Mouse (Mus musculus): Measurements from ENCODE around the gene Nanos3.

Gene Nanos3

DNA sequence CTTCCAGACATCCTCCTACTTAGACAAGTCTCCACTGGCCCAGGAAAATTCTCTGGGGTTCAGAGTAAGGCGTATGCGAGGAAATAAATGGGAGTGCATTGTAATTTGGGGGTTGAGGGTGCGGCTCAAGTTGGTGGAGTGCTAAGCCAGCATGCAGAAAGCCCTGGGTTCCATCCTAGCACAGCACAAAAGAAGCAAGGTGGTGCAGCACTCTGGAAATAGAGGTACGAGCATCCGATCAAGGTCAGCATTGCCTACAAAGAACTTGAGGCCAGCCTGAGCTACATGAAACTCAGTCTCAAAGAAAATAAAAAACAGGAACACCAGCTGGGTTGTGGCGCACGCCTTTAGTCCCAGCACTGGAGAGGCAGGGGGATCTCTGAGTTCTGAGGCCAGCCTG is at the start of gene Nanos3:
Gene Nanos3, minus strand, starts transcription at position 101 of the 400 bp plus-strand sequence.
- no peak for DNase-seq (ENCODE audit: low spot score in 2 of 2)

GRCm38 (mm10) chr8:84233055-84233454 is 48.0 kb upstream of the Nanos3 start:
- DNase-seq (ENCODE audit: low spot score in 2 of 2) = no peak

GRCm38 (mm10) chr8:84230735-84231134 is 45.7 kb upstream of the Nanos3 start:
- DNase-seq (ENCODE audit: low spot score in 2 of 2) = peak in 1 of 2 experiments; percentile 49

DNA sequence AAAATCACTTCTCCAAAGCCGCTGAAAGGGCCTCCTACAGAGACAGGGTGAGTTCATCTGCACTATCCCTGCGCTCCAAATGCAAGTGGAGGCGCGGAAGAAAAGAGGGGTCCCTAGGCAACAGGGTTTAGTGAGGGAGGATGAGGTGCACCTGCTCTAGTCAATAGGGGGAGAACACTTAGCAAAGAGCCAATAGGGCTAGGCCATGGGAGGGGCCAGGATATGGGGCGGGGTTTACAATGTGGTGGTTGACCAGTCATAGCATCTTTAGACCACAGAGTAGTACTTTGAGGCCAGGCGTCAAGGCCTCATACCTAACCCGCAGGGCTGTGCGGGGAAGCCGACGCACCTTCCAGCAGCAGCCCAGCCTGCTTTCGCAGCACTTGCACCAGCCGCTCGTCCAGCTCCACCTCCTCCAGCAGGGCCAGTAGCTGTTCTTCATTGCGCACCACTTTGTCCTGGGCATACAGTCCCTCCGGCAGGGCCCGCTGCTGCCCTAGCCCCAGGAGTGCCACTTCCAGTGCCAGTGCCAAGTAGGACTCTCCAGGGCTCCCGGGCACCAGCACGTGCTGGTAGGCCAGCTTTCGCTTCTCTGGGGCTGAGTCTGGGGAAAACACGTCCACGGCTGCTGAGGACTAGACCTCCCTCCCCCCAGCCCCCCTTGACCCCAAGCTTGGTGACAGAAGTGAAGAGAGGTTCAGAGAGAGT is 38.5 kb upstream of the Nanos3 start:
- no peak for DNase-seq (ENCODE audit: low spot score in 2 of 2)

- peak in 1 of 2 experiments; percentile 31 for DNase-seq (ENCODE audit: low spot score in 2 of 2)
Observed at GRCm38 (mm10) chr8:84222566-84223165, 37.6 kb upstream of the Nanos3 start.

GRCm38 (mm10) chr8:84220105-84220504 is 35.1 kb upstream of the Nanos3 start:
- DNase-seq (ENCODE audit: low spot score in 2 of 2) = peak in 1 of 2 experiments; percentile 20

GRCm38 (mm10) chr8:84218143-84218542 is 33.1 kb upstream of the Nanos3 start:
- no peak for DNase-seq (ENCODE audit: low spot score in 2 of 2)

GRCm38 (mm10) chr8:84217206-84217605 is 32.2 kb upstream of the Nanos3 start:
- DNase-seq (ENCODE audit: low spot score in 2 of 2) = no peak

GRCm38 (mm10) chr8:84213277-84213676 is 28.3 kb upstream of the Nanos3 start:
- no peak for DNase-seq (ENCODE audit: low spot score in 2 of 2)

- no peak for DNase-seq (ENCODE audit: low spot score in 2 of 2)
Observed at GRCm38 (mm10) chr8:84211881-84212563, 27.0 kb upstream of the Nanos3 start.

DNA sequence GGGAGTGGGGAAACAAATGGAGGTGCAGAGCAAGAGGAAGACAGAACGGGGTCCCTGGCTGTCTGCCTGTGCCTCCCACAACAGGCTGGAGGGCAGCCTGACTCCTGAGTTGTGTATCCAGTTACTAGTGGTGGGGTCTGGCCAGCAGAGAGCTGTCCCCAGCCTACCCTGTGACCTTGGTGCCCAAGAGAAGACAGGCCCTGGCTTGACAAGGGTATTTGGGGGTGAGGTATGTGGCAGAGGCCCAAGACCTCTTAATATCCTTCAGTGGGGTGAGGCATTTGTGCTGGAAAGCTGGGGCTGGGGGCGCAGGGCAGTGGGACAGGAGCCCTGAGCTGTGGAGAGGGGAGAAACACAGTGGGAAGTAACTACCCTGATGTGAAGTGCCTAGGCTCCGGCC is 26.2 kb upstream of the Nanos3 start:
- no peak for DNase-seq (ENCODE audit: low spot score in 2 of 2)

- peak; percentile 78 to 88 for DNase-seq (ENCODE audit: low spot score in 2 of 2)
Observed at GRCm38 (mm10) chr8:84210167-84210791, 25.3 kb upstream of the Nanos3 start.

DNA sequence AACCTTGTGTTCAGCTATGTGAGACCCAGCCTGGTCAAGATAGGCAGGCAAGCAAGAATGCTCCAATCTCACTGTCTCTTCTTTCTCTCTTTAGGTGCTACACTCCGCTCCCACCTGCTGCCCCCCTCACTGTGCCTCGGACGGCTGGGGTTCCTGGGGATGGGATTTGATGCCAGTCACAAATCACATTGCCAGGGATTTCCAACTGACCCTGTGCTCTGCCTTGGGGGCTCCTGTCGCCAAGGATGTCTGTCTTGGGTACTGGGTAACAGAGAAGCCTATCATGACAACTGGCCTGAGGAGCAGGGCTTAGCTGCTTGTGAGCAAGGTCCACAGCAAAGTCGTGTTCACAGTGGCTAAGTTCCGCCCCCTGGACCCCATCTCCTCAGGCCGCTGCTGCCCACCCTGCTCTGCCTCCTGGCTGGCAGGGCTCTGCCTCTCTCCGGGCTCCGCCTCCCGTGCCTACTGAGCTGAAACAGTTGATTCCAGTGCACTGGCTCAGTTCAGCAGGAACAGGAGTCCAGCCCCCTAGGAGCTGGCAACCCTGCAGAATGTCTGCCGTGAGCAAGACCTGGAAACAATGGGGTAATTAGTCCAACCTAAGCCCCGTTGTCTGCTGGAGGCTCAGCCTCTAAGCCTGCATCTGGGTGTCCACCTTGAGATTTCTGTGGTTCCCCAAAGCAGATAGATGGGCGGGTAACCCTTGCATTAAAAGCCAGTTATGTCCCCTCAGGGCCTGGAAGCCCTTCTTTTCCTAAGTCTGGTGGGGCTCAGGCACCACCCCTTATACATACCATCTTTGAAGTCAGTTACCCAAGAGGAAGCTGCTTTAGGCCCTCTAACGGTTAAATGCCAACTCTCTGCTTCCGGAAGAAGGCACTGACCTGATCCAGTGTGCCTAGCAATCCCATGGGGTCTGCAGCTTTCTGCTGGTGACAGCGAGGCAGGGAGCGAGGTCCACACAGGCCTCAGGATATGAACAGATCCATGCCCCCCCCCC is 23.7 kb upstream of the Nanos3 start:
- DNase-seq (ENCODE audit: low spot score in 2 of 2) = no peak

DNA sequence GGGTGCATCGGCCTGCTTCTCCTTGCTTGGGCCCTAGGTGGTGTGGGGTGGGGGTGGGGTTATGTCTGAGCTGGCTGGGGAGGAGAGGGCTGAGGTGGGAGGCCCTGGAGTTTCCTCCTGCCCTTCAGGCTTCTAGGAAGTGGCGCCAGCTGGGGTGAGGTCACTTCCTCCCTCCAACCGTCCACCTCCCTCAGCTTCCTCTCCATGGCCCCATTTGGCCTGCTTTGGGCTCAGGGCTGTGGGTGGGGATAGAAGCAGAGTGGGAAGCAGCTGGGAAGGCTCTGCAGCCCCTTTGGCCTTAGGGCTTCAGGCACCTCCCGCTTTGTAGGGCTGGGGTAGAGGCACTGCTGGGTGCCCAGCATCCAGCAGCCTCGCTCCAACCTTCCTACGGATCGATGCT is 22.8 kb upstream of the Nanos3 start:
- DNase-seq (ENCODE audit: low spot score in 2 of 2) = peak in 1 of 2 experiments; percentile 55

DNA sequence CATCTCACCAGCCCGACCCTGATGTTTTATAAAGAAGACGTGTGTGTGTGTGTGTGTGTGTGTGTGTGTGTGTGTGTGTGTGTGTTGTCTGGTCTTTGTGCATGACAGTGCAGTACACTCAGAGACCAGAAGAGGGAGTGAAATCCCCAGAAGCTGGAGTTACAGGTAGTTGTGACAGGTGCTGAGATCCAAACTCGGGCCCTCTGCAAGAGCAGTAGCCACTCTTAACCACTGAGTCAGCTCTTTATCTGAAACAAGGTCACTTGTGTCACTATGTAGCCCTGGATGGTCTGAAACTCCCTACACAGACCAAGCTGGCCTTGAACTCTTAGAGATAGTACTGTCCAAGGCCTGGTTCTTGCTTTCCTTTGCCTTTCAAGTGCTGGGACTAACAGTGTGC is 21.6 kb upstream of the Nanos3 start:
- no peak for DNase-seq (ENCODE audit: low spot score in 2 of 2)

DNA sequence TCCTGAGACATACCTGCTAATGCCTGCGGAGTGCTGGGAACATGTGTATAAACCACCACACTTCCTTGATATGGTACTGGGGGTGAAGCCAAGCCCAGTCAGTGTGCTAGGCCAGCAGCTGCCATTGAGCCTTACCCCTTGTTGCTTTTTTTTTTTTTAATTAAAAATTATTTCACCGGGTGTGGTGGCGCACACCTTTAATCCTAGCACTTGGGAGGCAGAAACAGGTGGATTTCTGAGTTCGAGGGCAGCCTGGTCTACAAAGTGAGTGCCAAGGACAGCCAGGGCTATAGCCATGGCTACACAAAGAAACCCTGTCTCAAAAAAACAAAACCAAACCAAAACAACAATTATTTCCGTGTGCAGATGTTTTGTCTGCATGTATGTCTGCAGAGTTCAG is 20.1 kb upstream of the Nanos3 start:
- DNase-seq (ENCODE audit: low spot score in 2 of 2) = no peak

GRCm38 (mm10) chr8:84203975-84204772 is 19.2 kb upstream of the Nanos3 start:
- peak in 1 of 2 experiments; percentile 57 for DNase-seq (ENCODE audit: low spot score in 2 of 2)

GRCm38 (mm10) chr8:84202938-84203917 is 18.2 kb upstream of the Nanos3 start:
- peak in 1 of 2 experiments; percentile 67 for DNase-seq (ENCODE audit: low spot score in 2 of 2)

- DNase-seq (ENCODE audit: low spot score in 2 of 2) = peak in 1 of 2 experiments; percentile 44
Observed at GRCm38 (mm10) chr8:84202466-84202865, 17.4 kb upstream of the Nanos3 start.

Data from spleen, postnatal 10 days (tissue).